Mouse (Mus musculus) testis, adult 2 months (tissue): ENCODE results near the gene Il2rb. TPM values are rescaled to one million over a fixed set of nuclear protein-coding genes. Genes with fewer than 3 reads are reported as not detected.

Experiments
- H3K27ac ChIP-seq: fragments of 200-500 bp; 2 replicates; pipeline ENCODE4 v1.5.1; 2012; ENCODE audit warnings: low read depth, low read length; ENCODE audit not compliant: control insufficient read depth, insufficient read depth
- H3K27me3 ChIP-seq: fragments of 200-500 bp; 2 replicates; pipeline ENCODE4 v1.6.1; 2012; ENCODE audit warnings: mild to moderate bottlenecking, low read length, moderate library complexity; ENCODE audit not compliant: control insufficient read depth, insufficient read depth
- H3K36me3 ChIP-seq: fragments of 200-500 bp; 2 replicates; pipeline ENCODE4 v1.6.1; 2012; ENCODE audit warnings: mild to moderate bottlenecking, low read length; ENCODE audit not compliant: control insufficient read depth, insufficient read depth
- H3K4me1 ChIP-seq: fragments of 200-500 bp; 2 replicates; pipeline ENCODE4 v1.6.1; 2012; ENCODE audit warnings: low read length; ENCODE audit not compliant: control insufficient read depth, insufficient read depth
- H3K4me3 ChIP-seq: fragments of 200-500 bp; 2 replicates; pipeline ENCODE4 v1.5.1; 2012; ENCODE audit warnings: low read depth, mild to moderate bottlenecking, low read length, moderate library complexity, mixed read lengths; ENCODE audit not compliant: control insufficient read depth
- CTCF ChIP-seq: fragments of 200-500 bp; IDR thresholded peaks from 2 replicates; pipeline ENCODE4 v1.5.1; 2012; ENCODE audit warnings: low read depth, mild to moderate bottlenecking, inconsistent platforms, low read length, moderate library complexity; ENCODE audit not compliant: control insufficient read depth, insufficient read depth, insufficient replicate concordance
- POLR2A ChIP-seq: fragments of 200-500 bp; IDR thresholded peaks from 2 replicates; pipeline ENCODE4 v1.6.1; 2012; ENCODE audit warnings: low read depth, mild to moderate bottlenecking, inconsistent platforms, low read length, moderate library complexity; ENCODE audit not compliant: control insufficient read depth
- polyA plus RNA-seq: library from polyadenylated mRNA; depleted of rRNA; stranded (reverse); fragments of >200 nt; gene quantifications from 2 replicates; pipeline ENCODE4 v1.2.3, GENCODE M21; 2012

Gene Il2rb
- polyA plus RNA-seq, 1 experiment = 0.47 TPM

GRCm38 (mm10) chr15:78510121-78510576, 15.1 kb upstream of the Il2rb start:
- TF ChIP-seq POLR2A (no peak), CTCF (no peak)
- H3K4me3 ChIP-seq = no peak overlapping the region
- no peak overlapping the region for H3K27ac ChIP-seq
- no peaks in the 10 kb centered on the region for H3K36me3 ChIP-seq
- peaks cover 12% of the 10 kb centered on the region for H3K4me1 ChIP-seq
- no peaks in the 10 kb centered on the region for H3K27me3 ChIP-seq

DNA sequence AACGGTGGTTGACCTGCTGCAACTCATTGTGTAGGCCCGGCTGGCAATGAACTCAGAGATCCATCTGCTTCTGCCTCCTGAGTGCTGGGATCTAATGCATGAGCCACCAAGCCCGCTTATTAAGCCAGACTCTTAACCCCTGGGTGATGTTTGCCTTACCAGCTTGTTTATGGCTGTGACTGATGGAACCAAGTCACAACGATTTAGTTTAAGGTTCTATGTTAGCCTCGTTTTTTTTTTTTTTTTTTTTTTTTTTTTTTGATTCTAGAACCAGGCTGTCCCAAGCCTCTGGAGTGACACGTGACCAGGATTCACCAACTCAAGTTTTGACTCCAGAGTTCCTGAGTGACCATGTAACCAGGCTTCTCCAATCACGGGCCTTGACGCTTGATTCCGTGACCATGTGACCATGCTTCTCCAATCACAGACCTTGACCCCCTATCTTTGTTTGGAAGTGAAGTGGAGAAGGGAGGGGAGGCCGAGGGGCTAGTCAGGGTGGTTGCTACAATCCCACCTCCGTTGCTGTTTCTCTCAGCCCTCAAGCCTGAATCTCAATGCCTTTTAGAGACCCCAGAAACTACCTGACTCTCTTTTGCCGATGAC, 14.3 kb upstream of the Il2rb start:
- peaks cover 12% of the 10 kb centered on the region for H3K4me1 ChIP-seq
- no peak overlapping the region for H3K27ac ChIP-seq
- H3K27me3 ChIP-seq = no peaks in the 10 kb centered on the region
- no peaks in the 10 kb centered on the region for H3K36me3 ChIP-seq
- H3K4me3 ChIP-seq = no peak overlapping the region
- TF ChIP-seq POLR2A (no peak), CTCF (no peak)

- no peak overlapping the region for H3K4me3 ChIP-seq
- no peak overlapping the region for H3K27ac ChIP-seq
- H3K36me3 ChIP-seq = no peaks in the 10 kb centered on the region
- TF ChIP-seq POLR2A (no peak), CTCF (no peak)
- no peaks in the 10 kb centered on the region for H3K27me3 ChIP-seq
- H3K4me1 ChIP-seq = peaks cover 12% of the 10 kb centered on the region
Observed at GRCm38 (mm10) chr15:78508443-78508842, 13.4 kb upstream of the Il2rb start.

DNA sequence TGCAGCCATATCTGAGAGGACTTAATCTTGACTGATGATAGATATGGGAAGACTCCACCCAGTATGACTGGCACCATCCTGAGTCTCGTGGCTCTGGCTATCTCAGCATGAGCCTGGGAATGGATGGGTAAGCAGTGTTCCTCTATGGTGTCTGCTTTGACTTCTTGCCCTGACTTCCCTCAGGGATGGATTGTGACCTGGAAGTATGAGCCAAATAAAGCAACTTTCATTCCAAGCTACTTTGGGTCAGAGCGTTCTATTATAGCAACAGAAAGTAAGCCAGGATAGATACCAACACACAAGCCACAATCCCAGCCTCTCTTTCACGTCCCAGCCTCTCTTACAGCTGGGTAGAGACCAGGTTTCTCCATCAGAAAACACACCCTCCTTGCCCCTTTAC, 10.5 kb upstream of the Il2rb start:
- TF ChIP-seq POLR2A = no peak
- no peak for TF ChIP-seq CTCF

DNA sequence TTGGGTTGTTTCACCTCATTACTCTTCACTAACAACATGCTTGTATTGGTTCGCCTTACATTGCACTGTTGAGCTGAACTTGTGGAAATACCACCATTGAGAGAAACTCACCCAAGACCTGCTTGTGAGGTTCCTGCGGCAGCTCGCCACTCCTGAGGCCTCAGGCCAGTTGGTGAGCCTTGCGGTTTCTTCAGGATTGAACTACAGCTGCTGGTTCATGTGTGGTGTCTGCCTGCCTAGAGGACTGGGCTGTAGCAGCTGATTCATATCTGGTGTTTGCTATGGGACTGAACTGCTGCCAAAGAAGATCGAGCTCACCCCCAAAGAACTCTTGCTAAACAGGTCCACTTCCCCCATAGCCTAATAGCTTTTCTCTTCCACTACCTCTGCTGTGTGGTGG, 9.7 kb upstream of the Il2rb start:
- no peak overlapping the region for H3K4me3 ChIP-seq
- H3K27ac ChIP-seq = no peak overlapping the region
- H3K4me1 ChIP-seq = peaks cover 4% of the 10 kb centered on the region
- no peaks in the 10 kb centered on the region for H3K27me3 ChIP-seq
- no peaks in the 10 kb centered on the region for H3K36me3 ChIP-seq
- TF ChIP-seq POLR2A (no peak), CTCF (no peak)

More for the DNA sequence above, 10.5 kb upstream of the Il2rb start:
- no peaks in the 10 kb centered on the region for H3K36me3 ChIP-seq
- no peaks in the 10 kb centered on the region for H3K27me3 ChIP-seq
- peaks cover 9% of the 10 kb centered on the region for H3K4me1 ChIP-seq
- H3K4me3 ChIP-seq = no peak overlapping the region
- no peak overlapping the region for H3K27ac ChIP-seq

DNA sequence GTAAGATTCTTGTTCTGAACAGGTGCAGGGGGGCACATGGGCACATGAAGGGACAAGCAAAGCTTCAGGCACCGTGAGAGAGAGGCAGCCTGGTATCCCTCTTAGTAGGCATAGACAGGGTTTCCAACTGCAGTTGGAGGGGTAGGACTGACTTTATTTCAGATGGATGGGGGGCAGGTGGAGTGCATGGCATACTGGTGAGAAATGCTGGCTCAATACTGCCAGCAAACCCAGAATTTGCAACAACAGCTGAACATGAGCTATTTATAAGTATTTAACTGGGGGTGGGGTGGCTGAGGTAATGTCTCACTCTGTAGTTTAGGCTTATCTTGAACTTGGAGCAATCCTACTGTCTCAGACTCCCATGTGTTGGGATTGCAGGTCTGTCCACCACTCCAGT, 8.9 kb upstream of the Il2rb start:
- no peak overlapping the region for H3K27ac ChIP-seq
- no peak for TF ChIP-seq CTCF
- no peak for TF ChIP-seq POLR2A
- H3K27me3 ChIP-seq = no peaks in the 10 kb centered on the region
- no peak overlapping the region for H3K4me3 ChIP-seq
- no peaks in the 10 kb centered on the region for H3K4me1 ChIP-seq
- H3K36me3 ChIP-seq = no peaks in the 10 kb centered on the region

DNA sequence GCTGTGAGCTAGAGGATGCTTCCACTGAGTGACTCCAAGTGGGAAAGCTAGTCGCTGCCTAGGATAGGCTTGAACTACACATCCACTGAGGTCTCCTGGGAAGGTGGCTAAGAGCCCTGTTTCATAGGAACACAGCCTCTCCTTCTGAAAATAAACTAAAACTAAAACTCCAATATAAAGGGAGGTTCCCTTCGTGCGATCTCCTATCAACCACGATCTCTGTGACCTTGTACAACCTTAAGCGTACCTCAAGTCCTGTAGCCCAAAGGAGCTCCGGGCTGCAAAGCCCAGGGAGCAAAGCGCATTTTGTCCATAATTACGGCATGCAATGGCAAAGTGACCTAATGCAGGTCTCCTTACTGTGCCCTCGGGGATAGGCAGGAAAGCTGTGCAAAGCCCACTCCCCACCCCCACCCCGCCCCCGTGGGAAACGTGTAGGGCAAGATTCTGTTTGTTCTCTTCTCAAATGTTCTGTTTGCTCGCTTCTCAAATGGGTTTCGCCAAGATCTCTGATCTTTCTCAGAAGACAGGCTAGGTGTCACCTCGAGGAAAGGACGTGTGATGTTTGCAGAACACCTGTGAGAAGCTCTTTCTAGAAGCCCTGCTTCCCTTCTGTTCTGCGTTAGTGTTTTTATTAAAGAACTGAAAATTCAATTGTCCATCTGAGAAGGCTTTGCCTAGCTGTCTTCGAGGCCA, 7.5 kb upstream of the Il2rb start:
- TF ChIP-seq POLR2A (no peak), CTCF (no peak)
- Histone ChIP-seq H3K4me3 (no peak overlapping the region), H3K4me1 (no peaks in the 10 kb centered on the region), H3K36me3 (no peaks in the 10 kb centered on the region), H3K27ac (no peak overlapping the region), H3K27me3 (no peaks in the 10 kb centered on the region)
